7 mouse cellular contexts compared by ENCODE assay signal in genomic region chr11:43626927-43627645, GRCm38 (mm10). TPM values are rescaled to one million over a fixed set of nuclear protein-coding genes. Genes with fewer than 3 reads are reported as not detected.
DNase-seq lines count a peak whose midpoint lies in the region; ATAC-seq and TF ChIP-seq lines count a peak whose summit lies in the region.

No protein-coding gene starts in this region.

- intact Hi-C loops in left cerebral cortex, postnatal 36 days (cut with DNase I), result no loop called here

- H3K27ac ChIP-seq in forebrain, embryonic 10.5 days, result peak overlapping the region; percentile 51
- peak overlapping the region; percentile 81 for H3K27ac ChIP-seq in intestine, embryonic 16.5 days (ENCODE audit: low read length)
- peak overlapping the region; percentile 23; the same call in 1 of the 2 replicates for H3K27ac ChIP-seq in small intestine, adult 2 months (ENCODE audit: insufficient read depth, low read depth, low read length)

- H3K9me3 ChIP-seq in forebrain, embryonic 10.5 days, result no peaks in the 10 kb centered on the region
- no peaks in the 10 kb centered on the region for H3K9me3 ChIP-seq in intestine, embryonic 16.5 days (ENCODE audit: control insufficient read depth, low read length)

- H3K4me1 ChIP-seq in forebrain, embryonic 10.5 days, result peaks cover 18% of the 10 kb centered on the region
- peaks cover 21% of the 10 kb centered on the region for H3K4me1 ChIP-seq in intestine, embryonic 16.5 days (ENCODE audit: control insufficient read depth, insufficient read depth, low read length)
- H3K4me1 ChIP-seq in small intestine, adult 2 months (ENCODE audit: control insufficient read depth, insufficient read depth, insufficient read length, low read length), result peaks cover 13% of the 10 kb centered on the region; the same call in 1 of the 2 replicates

- peak overlapping the region; percentile 56 for H3K9ac ChIP-seq in intestine, embryonic 16.5 days (ENCODE audit: low read depth, low read length)

- ATAC-seq in intestine, embryonic 16.5 days, result 0 out of 2 replicates have a peak, but pooled peaks have one; percentile 1

- 35% methylated on average over 18 of the region's 18 CpGs for WGBS in forebrain, embryonic 10.5 days
- 43% methylated on average over 18 of the region's 18 CpGs for WGBS in intestine, embryonic 16.5 days
- WGBS in small intestine, adult 2 months, result 44% methylated on average over 18 of the region's 18 CpGs

- H3K27me3 ChIP-seq in forebrain, embryonic 10.5 days (ENCODE audit: poor library complexity, severe bottlenecking), result 0 out of 2 replicates have a peak, but pooled peaks cover 4% of the 10 kb centered on the region
- no peaks in the 10 kb centered on the region for H3K27me3 ChIP-seq in intestine, embryonic 16.5 days (replicated peaks; ENCODE audit: control insufficient read depth, insufficient read depth, low read length)
- H3K27me3 ChIP-seq in small intestine, adult 2 months (ENCODE audit: control insufficient read depth, insufficient read depth, low read length), result no peaks in the 10 kb centered on the region

- peak overlapping the region; percentile 59 for H3K4me2 ChIP-seq in intestine, embryonic 16.5 days (ENCODE audit: low read depth, low read length)

- H3K4me3 ChIP-seq in forebrain, embryonic 10.5 days, result peak overlapping the region; percentile 35
- peak overlapping the region; percentile 32 for H3K4me3 ChIP-seq in intestine, embryonic 16.5 days (ENCODE audit: low read length)
- no peak overlapping the region for H3K4me3 ChIP-seq in small intestine, adult 2 months (ENCODE audit: low read depth, low read length)

- TF ChIP-seq CTCF in small intestine, adult 2 months (IDR thresholded peaks at IDR 0.05; ENCODE audit: extremely low read depth, insufficient read length, insufficient replicate concordance, low read depth, low read length), result no peak

- H3K36me3 ChIP-seq in forebrain, embryonic 10.5 days (replicated peaks), result no peaks in the 10 kb centered on the region
- no peaks in the 10 kb centered on the region for H3K36me3 ChIP-seq in intestine, embryonic 16.5 days (ENCODE audit: control insufficient read depth, insufficient read depth, low read length)
- H3K36me3 ChIP-seq in small intestine, adult 2 months (ENCODE audit: control insufficient read depth, insufficient read depth, low read length), result no peaks in the 10 kb centered on the region

- peak; percentile 18 to 20 for DNase-seq in left cerebral cortex, postnatal 36 days (ENCODE audit: low spot score in 2 of 2)
- no peak for DNase-seq in left cerebral cortex, adult 11 months (ENCODE audit: low spot score)
- no peak for DNase-seq in forebrain, embryonic 10.5 days (ENCODE audit: extremely low spot score, low spot score)
- no peak for DNase-seq in adrenal gland, postnatal 14 days
- DNase-seq in lung, adult 18-20 months, result no peak

- TF ChIP-seq POLR2A in small intestine, adult 2 months (IDR thresholded peaks at IDR 0.05; ENCODE audit: low read depth, low read length), result no peak

RNA-seq across cellular contexts. Expression of gene Fabp6, which starts 25.7 kb away (rescaled TPM):
- not detected for total RNA-seq in left cerebral cortex, postnatal 36 days (2021)
- not detected in 2 replicates for polyA plus RNA-seq in forebrain, embryonic 10.5 days (2016; fragmentation: Nextera tagmentation; extraction: Ambion mirVana)
- polyA plus RNA-seq in intestine, embryonic 16.5 days (2015; fragmentation: Nextera tagmentation; extraction: Ambion mirVana), result 2.4 and 5.2 TPM in 2 replicates
- polyA plus RNA-seq in small intestine, adult 2 months (2012; rRNA removed), result 6.0 TPM in 1 of 2 replicates, not detected in the other
- total RNA-seq in adrenal gland, postnatal 14 days (2021), result not detected in 2 replicates

RNA-seq across cellular contexts. Expression of gene 4933415A04Rik, which starts 40.2 kb away (rescaled TPM):
- under 1 TPM; 0.76 to 0.84 TPM for total RNA-seq in left cerebral cortex, postnatal 36 days (2021)
- 10.7 and 11.2 TPM in 2 replicates for polyA plus RNA-seq in forebrain, embryonic 10.5 days (2016; fragmentation: Nextera tagmentation; extraction: Ambion mirVana)
- 4.1 and 5.0 TPM in 2 replicates for polyA plus RNA-seq in intestine, embryonic 16.5 days (2015; fragmentation: Nextera tagmentation; extraction: Ambion mirVana)
- polyA plus RNA-seq in small intestine, adult 2 months (2012; rRNA removed), result 0.27 and 1.0 TPM in 2 replicates
- 1.6 and 1.7 TPM in 2 replicates for total RNA-seq in adrenal gland, postnatal 14 days (2021)

RNA-seq across cellular contexts. Expression of gene Pwwp2a, which starts 54.7 kb away (rescaled TPM):
- 10 to 100 TPM; 56.5 to 62.4 TPM for total RNA-seq in left cerebral cortex, postnatal 36 days (2021)
- polyA plus RNA-seq in forebrain, embryonic 10.5 days (2016; fragmentation: Nextera tagmentation; extraction: Ambion mirVana), result 24.7 and 25.5 TPM in 2 replicates
- 7.6 and 8.6 TPM in 2 replicates for polyA plus RNA-seq in intestine, embryonic 16.5 days (2015; fragmentation: Nextera tagmentation; extraction: Ambion mirVana)
- polyA plus RNA-seq in small intestine, adult 2 months (2012; rRNA removed), result 4.2 and 10.1 TPM in 2 replicates
- total RNA-seq in adrenal gland, postnatal 14 days (2021), result 33.0 and 37.4 TPM in 2 replicates

Comparison
In these comparisons a context has a peak if more than half of its experiments do, and no peak if none do; other contexts are left out.
1. DNase-seq: peak in left cerebral cortex, postnatal 36 days (2 of 2); none in left cerebral cortex, adult 11 months (single experiment), forebrain, embryonic 10.5 days (single experiment), adrenal gland, postnatal 14 days (single experiment) and lung, adult 18-20 months (0 of 2).
2. H3K27ac ChIP-seq: peak in every context shown above with its lines; median percentile 81 in intestine, embryonic 16.5 days; 51 in forebrain, embryonic 10.5 days; 23 in small intestine, adult 2 months.